Mouse (Mus musculus) spleen, postnatal 36 days (tissue): ENCODE data around the gene Jund.

ENCODE experiments used
- DNase-seq, 2 experiments: peaks; one replicate each; pipeline ENCODE4 v3.0.0; 2022; ENCODE audit warnings: low spot score in 2 of 2, mixed read lengths in 1 of 2

The Jund gene

DNA sequence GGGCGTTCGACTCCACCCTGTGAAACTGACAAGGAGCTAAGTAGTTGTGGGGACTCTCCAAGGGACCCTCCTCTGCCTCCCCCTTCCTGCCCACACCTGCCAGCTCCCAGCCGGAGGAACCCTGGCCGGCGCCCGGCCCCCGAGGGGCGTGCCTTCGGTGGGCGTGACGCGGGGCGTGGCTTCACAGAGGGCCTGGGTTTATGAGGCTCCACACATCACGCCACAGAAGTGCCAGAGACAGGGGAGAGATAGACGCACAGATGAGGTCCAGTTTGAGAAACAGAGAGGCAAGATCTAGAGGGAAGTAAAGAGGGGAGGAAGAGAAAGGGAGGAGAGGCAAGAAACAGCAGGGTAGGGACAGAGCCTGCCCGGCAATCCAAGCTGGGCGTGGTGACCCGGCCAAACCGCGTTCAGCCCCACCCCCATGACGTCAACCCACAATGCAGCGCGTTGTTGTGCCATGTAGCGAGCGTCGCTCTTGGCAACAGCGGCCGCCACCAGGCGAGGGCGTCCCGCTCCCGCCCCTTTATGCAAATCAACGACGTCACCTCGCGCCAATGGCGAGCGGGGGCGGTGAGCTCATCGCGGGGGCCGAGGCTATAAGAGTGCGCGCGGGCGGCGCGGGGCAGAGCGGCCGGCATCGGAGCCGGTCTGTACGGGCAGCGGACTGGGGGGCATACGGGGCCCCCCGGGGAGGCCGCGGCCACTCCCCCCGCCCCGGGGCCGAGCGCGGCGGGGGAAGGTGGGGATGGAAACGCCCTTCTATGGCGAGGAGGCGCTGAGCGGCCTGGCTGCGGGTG is at the start of gene Jund:
Gene Jund (plus strand): TSS at position 640 of the 800 bp plus-strand sequence.
- peak; percentile 99 for DNase-seq

GRCm38 (mm10) chr8:70649324-70649723 is 49.4 kb upstream of the Jund start:
- DNase-seq = no peak

GRCm38 (mm10) chr8:70650351-70650750 is 48.4 kb upstream of the Jund start:
- no peak for DNase-seq

DNA sequence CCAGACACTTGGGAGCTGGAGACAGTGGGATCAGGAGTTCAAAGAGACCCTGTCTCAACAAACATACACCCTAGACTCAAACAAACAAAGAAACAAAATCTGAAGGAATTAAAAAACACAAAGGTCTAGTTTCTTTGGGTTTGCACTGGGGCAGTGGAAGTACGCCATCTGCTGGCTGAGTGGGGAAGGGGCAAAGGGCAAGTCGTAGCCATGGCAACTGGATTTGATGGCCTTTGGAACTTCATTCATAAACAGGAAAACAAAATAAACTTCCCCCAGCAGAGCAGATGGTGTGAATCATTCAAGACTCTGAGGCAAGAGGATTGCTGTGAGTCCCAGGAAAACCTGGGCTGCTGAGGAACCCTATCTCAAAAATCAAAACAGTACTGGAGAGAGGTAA is 45.5 kb upstream of the Jund start:
- DNase-seq = peak; percentile 56 to 64

GRCm38 (mm10) chr8:70654121-70654520 is 44.6 kb upstream of the Jund start:
- peak; percentile 74 to 78 for DNase-seq

- no peak for DNase-seq
These were observed 43.3 kb upstream of the Jund start for GRCm38 (mm10) chr8:70655469-70655868.

DNA sequence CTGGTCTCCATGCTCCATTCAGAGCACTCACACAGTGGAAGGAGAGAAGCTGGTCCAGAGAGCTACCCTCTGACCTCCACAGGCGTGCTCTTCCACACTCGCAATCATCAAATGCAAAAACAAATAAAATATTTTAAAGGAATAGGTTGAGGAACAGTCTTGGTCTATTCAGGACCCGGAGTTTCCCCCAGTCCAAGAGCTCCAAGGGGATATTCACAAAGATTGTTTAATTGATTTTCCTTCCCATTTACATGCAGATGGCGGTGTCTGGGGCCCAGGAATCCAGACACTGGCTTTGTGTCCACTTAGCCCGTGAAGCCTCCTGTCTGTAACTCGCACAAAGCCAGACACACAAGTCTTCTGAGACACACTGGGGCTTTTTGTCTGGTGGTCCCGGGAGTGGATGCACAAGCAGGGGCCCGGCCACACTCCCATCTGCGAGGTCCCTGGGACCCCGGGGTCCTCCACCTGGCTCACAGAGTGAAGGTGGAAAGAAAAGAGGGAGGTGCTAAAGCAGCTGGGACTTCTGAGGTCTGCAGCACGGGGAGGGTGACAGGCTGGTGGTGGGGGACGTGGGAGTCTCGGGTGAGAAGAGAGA is 42.5 kb upstream of the Jund start:
- no peak for DNase-seq

DNA sequence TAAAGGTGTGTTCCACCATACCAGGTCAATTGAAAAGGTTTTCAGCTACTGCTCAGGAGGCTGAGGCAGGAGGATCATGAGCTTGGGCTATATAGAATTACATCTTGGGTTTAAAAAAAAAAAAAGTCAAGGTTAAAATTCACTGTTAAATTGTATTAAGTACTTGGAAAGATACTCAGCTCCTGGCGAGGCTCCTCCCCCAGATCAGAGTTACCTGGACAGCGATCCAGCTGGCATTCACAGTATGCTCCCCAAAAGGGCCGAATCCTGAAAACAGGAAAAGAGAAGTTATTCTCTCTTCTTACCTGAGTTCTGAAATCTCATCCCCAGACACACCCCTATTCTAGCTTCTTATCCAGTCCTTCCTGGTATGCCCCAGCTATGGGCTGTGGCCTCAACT is 41.5 kb upstream of the Jund start:
- DNase-seq = no peak

- DNase-seq = no peak
These were observed 41.0 kb upstream of the Jund start for GRCm38 (mm10) chr8:70657739-70658138.

DNA sequence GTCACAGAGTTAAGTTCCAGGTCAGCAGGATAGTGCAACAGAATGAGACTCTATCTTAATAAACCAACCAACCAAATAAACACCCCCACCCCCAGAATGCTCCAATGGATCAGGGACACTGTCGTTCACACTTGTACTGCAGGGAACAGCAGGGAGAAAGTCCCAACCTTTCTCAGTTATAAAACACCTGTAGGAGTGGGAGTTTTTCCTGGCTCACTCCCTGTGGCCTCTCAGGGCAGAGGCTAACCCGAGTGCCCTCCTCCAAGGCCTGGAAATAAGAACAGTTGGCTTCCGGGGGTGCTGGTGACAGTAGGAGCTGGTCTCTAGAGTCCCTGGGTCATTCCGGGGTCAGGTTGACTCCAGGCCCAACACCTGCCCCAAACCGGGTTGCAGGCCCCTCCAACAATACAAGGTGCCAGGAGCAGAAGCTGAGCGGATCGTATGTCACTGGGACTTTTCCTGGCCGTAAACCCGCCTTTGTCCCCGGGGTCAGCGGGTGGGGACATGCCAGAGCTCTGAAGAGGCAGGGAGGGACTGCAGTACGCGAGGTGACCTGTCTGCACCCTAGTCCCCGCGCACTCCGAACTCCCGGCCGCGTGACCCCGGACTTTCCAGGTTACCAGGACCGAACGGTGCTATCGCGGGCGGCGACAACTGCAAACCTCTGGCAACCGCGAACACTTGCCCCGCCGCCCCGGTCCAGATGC is 39.7 kb upstream of the Jund start:
- DNase-seq = no peak

DNA sequence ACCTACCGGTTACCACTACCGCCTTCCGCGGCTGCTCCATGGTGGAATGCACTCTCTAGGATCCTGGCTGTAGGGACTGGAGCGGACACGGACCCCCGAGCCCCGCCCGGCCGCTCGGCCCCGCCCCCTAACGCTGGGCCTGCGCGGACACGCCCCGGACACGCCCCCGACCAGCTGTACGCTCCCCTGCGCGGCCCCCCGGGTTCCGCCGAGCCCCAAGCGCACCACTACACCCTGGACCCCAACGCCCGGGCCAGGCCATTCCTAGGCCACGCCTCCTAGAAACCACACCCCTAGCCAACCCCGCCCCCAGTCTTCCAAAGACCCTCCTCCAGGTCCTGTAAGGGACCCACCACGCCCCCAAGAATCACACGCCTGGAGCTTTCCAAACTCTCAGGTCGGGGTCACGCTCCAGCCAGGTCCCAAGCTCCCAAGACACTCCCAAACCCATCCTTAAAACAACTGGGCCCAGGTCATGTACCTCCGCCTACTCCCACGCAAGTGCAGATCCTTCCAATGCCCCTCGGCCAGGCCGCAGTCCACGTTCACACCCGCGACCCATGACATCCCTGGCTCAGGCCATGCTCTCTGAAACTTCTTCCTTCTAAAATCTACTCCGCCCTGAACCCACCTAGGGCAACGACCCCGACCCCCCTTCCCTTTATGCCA is 39.0 kb upstream of the Jund start:
- DNase-seq = peak; percentile 85 to 86

GRCm38 (mm10) chr8:70660273-70660725 is 38.5 kb upstream of the Jund start, which contains the start of gene Pgpep1:
Gene Pgpep1, minus strand, starts transcription at chr8:70660388.
- DNase-seq = no peak

DNA sequence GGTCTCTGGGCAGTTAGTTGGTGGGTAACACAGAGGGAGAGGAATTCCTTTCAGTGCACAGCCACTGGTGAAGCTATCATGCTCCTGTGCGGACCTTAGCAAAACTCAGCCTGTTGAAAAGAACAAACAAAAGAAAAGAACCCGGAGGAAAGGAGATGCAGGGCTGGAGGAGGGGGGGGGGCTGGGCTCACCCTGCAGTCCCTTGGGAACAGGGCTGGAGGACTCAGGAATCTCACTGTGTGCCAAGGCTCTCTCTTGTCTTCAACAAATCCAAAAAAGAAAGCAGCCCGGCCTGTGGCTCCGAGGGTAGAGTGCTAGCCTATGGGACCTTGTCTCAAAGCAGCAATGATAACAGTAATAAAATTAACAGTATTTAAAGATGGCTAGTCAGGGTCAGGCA is 35.1 kb upstream of the Jund start:
- no peak for DNase-seq

DNA sequence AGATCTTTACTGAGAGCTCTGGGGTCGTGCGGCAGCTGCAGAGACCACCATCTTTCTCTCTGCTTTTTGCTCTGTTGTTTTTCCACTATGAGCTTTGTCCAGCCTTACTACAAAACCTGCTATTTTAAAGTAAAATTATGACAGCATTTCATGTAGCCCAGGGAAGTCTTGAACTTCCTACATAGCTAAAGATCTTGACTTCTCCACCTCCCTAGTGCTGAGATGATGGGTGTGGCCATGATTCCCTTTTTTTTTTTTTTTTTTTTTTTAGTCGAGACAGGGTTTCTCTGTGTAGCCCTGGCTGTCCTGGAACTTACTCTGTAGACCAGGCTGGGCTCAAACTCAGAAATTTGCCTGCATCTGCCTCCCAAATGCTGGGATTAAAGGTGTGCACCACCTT is 34.1 kb upstream of the Jund start:
- DNase-seq = no peak

DNA sequence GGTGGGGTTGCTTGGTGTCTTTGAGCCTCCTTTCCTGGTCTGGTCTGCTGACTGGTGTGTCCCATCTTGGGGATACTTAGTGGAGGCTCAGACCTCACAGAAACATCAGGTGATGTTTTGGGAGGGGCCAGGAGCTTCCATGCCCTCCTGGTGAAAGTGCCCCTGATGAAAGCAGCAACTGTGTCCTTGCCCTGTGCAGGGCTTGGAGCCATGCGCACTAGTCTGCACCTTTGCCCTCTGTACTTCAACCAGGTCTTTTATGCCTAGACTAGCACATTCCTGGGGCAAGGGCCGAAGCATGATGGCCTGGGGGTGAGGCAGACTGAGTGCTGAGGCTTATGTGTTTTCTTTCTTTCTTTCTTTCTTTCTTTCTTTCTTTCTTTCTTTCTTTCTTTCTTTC is 33.1 kb upstream of the Jund start:
- no peak for DNase-seq

- no peak for DNase-seq
These were observed 31.7 kb upstream of the Jund start for GRCm38 (mm10) chr8:70667071-70667470.

GRCm38 (mm10) chr8:70671615-70672324 is 27.0 kb upstream of the Jund start:
- DNase-seq = no peak

DNA sequence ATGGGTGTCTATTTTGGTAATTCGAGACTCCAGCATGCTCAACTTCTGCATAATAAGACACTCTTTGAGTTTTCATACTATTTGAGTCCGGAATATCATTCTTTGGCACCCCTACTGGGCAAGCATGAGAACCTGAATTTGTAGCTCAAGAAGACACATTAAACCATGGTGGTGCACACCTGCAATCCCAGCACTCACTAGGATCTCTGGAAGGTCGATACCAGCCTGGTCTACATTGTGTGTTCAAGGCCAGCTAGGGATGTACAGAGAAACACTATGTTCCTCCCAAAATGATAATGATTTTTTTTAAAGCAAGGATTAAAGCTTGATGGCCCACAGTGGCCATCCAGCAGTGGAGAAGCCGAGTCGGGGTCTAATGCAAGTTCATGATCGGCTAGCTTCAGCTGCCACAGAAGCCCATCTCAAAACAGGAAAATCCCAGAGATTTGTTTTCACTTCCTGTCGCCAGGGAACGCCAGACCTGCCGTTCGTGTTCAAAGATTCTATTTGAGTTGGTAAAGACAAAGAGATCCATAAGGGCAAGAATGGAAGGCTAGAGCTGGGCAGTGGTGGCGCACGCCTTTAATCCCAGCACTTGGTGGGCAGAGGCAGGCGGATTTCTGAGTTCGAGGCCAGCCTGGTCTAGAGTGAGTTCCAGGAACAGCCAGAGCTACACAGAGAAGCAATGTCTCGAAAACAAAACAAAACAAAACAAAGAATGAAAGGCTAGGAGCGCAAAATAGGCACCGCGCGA is 26.2 kb upstream of the Jund start:
- DNase-seq = no peak

GRCm38 (mm10) chr8:70673079-70673856 is 25.5 kb upstream of the Jund start, which contains the start of gene Lsm4:
Gene Lsm4, plus strand, starts transcription at chr8:70673248.
- peak; percentile 97 to 99 for DNase-seq

DNA sequence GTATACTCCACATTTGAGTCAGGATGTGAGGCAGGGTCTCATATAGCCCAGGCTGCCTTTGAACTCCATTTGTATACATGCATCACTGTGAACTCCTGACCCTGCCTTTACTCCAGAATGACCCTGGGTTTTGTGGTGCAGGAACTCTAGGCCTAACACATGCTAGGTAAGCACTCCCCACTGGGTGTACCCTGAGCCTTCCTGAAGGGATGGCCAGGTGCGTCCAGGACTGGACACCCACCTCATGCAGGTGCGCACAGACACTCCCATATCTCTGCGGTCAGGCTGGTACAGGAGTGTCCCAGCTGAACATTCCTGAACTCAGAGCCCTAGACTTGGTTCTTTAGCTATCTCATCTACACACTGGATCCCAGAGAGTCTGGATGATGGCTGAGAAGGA is 24.6 kb upstream of the Jund start:
- no peak for DNase-seq
